Mouse (Mus musculus) embryonic facial prominence, embryonic 10.5 days (tissue): Measurements from ENCODE around the gene Gpr174. TPM values are rescaled to one million over a fixed set of nuclear protein-coding genes. Genes with fewer than 3 reads are reported as not detected.
"Not testable (repeated sequence)": the region's sequence is repeated elsewhere in the genome, so short reads cannot be mapped to it uniquely, and the experiment has no call there.

Experiments
- DNase-seq: peaks from one replicate; pipeline ENCODE4 v3.0.0-alpha.2; 2017; ENCODE audit warnings: low spot score
- H3K27ac ChIP-seq: fragments of 300-500 bp; sonication (generic); replicated peaks from 2 replicates; pipeline ENCODE4 v1.5.1; 2016; ENCODE audit warnings: mild to moderate bottlenecking
- H3K27me3 ChIP-seq: fragments of 300-500 bp; sonication (generic); replicated peaks from 2 replicates; pipeline ENCODE4 v1.6.1; 2016; ENCODE audit warnings: low read depth, mild to moderate bottlenecking; ENCODE audit not compliant: poor library complexity, severe bottlenecking
- H3K36me3 ChIP-seq: fragments of 300-500 bp; sonication (generic); replicated peaks from 2 replicates; pipeline ENCODE4 v1.6.1; 2016; ENCODE audit warnings: mild to moderate bottlenecking, moderate library complexity
- H3K4me1 ChIP-seq: fragments of 300-500 bp; sonication (generic); 2 replicates; pipeline ENCODE4 v1.6.1; 2016
- H3K4me3 ChIP-seq: fragments of 300-500 bp; sonication (generic); 2 replicates; pipeline ENCODE4 v1.5.1; 2016; ENCODE audit warnings: mild to moderate bottlenecking, moderate library complexity
- H3K9me3 ChIP-seq: fragments of 300-500 bp; sonication (generic); 2 replicates; pipeline ENCODE4 v1.6.1; 2016; ENCODE audit warnings: mild to moderate bottlenecking
- WGBS: fragments of 180-500 bp; shearing (Covaris S2); methylation state at CpG from one replicate; pipeline ENCODE4 v1.1.7; 2016; 5-methylcytosine and 5-hydroxymethylcytosine counted together
- polyA plus RNA-seq: library from polyadenylated mRNA; unstranded; fragments of >200 nt; fragmentation: Nextera tagmentation; extraction: Ambion mirVana; gene quantifications from 2 replicates; pipeline ENCODE4 v1.2.1, GENCODE M21; 2016

Gpr174 gene
- not detected in 2 replicates for polyA plus RNA-seq

DNA sequence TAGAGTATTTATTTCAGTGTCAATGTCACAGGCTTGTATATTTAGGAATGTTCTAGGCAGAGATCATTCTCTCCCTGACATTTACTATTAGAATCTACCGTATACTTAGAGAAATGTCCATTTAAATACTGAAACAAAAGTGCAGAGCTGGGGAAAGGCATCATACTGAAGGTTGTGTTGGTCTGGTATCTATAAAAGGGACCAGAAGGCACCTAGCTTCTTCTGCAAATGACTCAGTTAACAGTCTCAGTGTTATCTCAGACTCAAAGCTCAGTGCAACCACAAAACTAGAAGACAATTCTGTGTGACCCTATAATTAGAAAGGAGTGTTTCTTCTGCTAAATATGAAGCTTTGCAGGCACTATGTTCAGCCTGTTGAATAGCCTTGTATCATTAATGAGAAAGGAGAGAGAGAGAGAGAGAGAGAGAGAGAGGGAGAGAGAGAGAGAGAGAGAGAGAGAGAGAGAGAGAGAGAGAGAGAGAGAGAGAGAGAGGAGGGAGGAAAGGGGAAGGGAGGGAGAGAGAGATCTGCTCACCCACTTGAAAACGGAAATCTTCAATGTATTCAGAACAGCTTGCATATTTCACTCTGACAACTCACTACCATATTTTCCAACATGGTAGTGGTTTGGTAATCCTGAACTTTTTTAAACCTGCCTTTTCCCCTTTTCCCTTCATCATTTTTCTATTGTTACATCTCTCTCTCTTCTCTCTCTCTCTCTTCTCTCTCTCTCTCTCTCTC is at the start of gene Gpr174:
Gpr174 (plus strand) TSS at position 393 of the 742 bp plus-strand sequence.
- no peak within 1 kb of the TSS for H3K4me3 ChIP-seq
- H3K27me3 ChIP-seq = peaks cover 21% of the 10 kb centered on the region; the same call in 1 of the 2 replicates
- no peak for DNase-seq
- H3K4me1 ChIP-seq = no peaks in the 10 kb centered on the region
- 62% methylated on average over 2 of the region's 2 CpGs for WGBS
- no peaks in the 10 kb centered on the region for H3K36me3 ChIP-seq
- no peaks in the 10 kb centered on the region for H3K9me3 ChIP-seq
- H3K27ac ChIP-seq = no peak within 1 kb of the TSS

- Histone ChIP-seq H3K4me1 (no peaks in the 10 kb centered on the region), H3K27me3 (peaks cover 15% of the 10 kb centered on the region; the same call in 1 of the 2 replicates), H3K4me3 (no peak overlapping the region), H3K36me3 (no peaks in the 10 kb centered on the region), H3K9me3 (no peaks in the 10 kb centered on the region), H3K27ac (no peak overlapping the region)
- 81% methylated on average over 2 of the region's 2 CpGs for WGBS
- DNase-seq = no peak
Observed at GRCm38 (mm10) chrX:107217577-107218090, 38.0 kb upstream of the Gpr174 start.

DNA sequence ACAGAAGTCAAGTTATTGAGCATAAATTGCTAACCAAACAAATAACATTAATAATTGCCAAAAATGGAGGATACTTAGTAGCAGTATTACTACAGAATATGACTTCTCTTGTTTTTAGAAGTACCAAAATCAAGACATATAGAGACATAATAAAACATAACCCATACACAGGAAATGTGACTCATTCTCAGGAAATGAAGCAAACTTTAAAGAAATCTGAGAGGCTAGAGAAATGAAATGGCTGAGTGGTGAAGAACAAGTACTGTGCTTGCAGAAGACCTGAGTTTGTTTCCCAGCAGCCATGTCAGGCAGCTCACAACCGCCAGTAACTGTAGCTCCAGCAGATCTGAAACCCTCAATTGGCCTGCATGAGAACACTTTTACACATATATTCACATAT is 30.8 kb upstream of the Gpr174 start:
- DNase-seq = no peak
- 64% methylated on average over 1 of the region's 1 CpGs for WGBS
- no peak overlapping the region for H3K27ac ChIP-seq
- no peaks in the 10 kb centered on the region for H3K36me3 ChIP-seq
- H3K9me3 ChIP-seq = no peaks in the 10 kb centered on the region
- no peak overlapping the region for H3K4me3 ChIP-seq
- H3K4me1 ChIP-seq = no peaks in the 10 kb centered on the region
- 0 out of 2 replicates have a peak, but pooled peaks cover 10% of the 10 kb centered on the region for H3K27me3 ChIP-seq

GRCm38 (mm10) chrX:107231214-107231613 is 24.5 kb upstream of the Gpr174 start:
- Histone ChIP-seq H3K4me3 (no peak overlapping the region), H3K36me3 (no peaks in the 10 kb centered on the region), H3K27ac (no peak overlapping the region), H3K27me3 (no peaks in the 10 kb centered on the region), H3K4me1 (no peaks in the 10 kb centered on the region), H3K9me3 (no peaks in the 10 kb centered on the region)
- WGBS = 39% methylated on average over 1 of the region's 1 CpGs
- no peak for DNase-seq

DNA sequence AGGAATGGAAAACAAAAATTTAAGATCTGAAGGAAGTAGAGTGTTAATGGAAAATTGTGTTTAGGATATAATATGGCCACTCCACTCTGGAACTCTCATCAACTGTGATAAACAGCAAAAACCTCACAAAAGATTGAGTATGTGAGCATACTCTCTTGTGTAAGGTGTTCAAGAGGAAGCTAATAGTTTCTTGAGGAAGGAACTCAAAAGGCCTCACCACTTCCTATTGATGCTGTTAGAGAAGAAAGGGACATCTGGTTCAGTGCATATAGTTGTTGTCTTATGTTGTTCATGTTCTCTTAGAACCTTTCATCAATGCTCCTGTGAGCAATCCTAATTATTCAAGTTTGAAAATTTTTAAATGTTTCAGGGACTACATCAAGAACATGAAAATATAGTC is 21.0 kb upstream of the Gpr174 start:
- H3K36me3 ChIP-seq = no peaks in the 10 kb centered on the region
- no peak overlapping the region for H3K4me3 ChIP-seq
- H3K4me1 ChIP-seq = no peaks in the 10 kb centered on the region
- H3K9me3 ChIP-seq = no peaks in the 10 kb centered on the region
- H3K27me3 ChIP-seq = no peaks in the 10 kb centered on the region
- DNase-seq = no peak
- H3K27ac ChIP-seq = no peak overlapping the region

DNA sequence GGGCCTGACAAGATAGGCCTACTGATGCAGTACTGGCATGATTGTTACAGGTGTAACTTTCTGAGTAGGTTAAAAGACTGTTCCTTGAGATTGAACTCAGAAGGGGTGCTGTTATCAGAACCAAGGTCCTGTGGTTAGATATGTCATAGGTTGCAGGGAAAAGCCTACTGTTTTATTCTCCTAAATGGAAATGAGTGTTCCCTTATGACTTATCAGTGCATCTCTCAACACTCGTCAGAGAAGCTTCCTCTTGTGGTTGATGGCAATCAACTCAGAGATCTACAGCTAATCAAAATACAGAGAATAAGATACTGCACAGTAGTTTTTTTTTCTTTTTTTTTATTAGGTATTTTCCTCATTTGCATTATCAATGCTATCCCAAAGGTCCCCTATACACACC is 19.2 kb upstream of the Gpr174 start:
- WGBS = 85% methylated on average over 1 of the region's 1 CpGs
- Histone ChIP-seq H3K27me3 (no peaks in the 10 kb centered on the region), H3K4me1 (no peaks in the 10 kb centered on the region), H3K9me3 (no peaks in the 10 kb centered on the region), H3K4me3 (no peak overlapping the region), H3K36me3 (no peaks in the 10 kb centered on the region), H3K27ac (no peak overlapping the region)
- DNase-seq = no peak

DNA sequence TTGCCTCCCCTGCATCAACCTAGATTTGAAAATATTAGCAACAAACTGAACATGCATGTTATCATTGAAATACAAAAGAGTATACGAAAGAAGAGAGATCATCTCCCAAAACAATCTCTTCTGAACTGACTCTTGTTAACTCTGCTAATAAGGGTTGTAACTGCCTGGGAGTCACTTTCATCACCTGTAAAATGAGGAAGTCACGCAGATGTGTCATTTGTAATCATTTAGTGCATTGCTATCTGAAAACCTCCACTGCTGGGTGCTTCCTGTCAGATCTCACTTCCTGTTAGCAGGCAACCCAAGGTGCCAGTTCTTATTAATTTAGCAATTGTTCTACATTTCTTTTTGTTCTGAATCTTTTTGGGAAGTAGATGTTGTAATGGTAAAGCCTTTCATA is 5.3 kb upstream of the Gpr174 start:
- peaks cover 8% of the 10 kb centered on the region; the same call in 1 of the 2 replicates for H3K27me3 ChIP-seq
- no peak overlapping the region for H3K27ac ChIP-seq
- no peak for DNase-seq
- H3K9me3 ChIP-seq = no peaks in the 10 kb centered on the region
- 84% methylated on average over 2 of the region's 2 CpGs for WGBS
- no peaks in the 10 kb centered on the region for H3K4me1 ChIP-seq
- H3K36me3 ChIP-seq = no peaks in the 10 kb centered on the region
- no peak overlapping the region for H3K4me3 ChIP-seq

- DNase-seq = no peak
- Histone ChIP-seq H3K27me3 (peaks cover 12% of the 10 kb centered on the region; the same call in 1 of the 2 replicates), H3K36me3 (no peaks in the 10 kb centered on the region), H3K9me3 (no peaks in the 10 kb centered on the region), H3K27ac (no peak overlapping the region), H3K4me3 (no peak overlapping the region), H3K4me1 (no peaks in the 10 kb centered on the region)
- WGBS = 40% methylated on average over 1 of the region's 1 CpGs
Observed at GRCm38 (mm10) chrX:107264619-107265018, 8.9 kb downstream of the Gpr174 start.

GRCm38 (mm10) chrX:107277606-107278005 is 21.9 kb downstream of the Gpr174 start:
- Histone ChIP-seq H3K27ac (no peak overlapping the region), H3K4me1 (no peaks in the 10 kb centered on the region), H3K36me3 (no peaks in the 10 kb centered on the region), H3K4me3 (no peak overlapping the region), H3K27me3 (no peaks in the 10 kb centered on the region; the same call in 1 of the 2 replicates), H3K9me3 (no peaks in the 10 kb centered on the region)
- no peak for DNase-seq
- WGBS = 75% methylated on average over 2 of the region's 2 CpGs

GRCm38 (mm10) chrX:107284211-107284610 is 28.5 kb downstream of the Gpr174 start:
- Histone ChIP-seq H3K27me3 (peaks cover 9% of the 10 kb centered on the region; the same call in 1 of the 2 replicates), H3K27ac (no peak overlapping the region), H3K9me3 (no peaks in the 10 kb centered on the region), H3K36me3 (no peaks in the 10 kb centered on the region), H3K4me3 (no peak overlapping the region), H3K4me1 (no peaks in the 10 kb centered on the region)
- DNase-seq = no peak
- WGBS = 69% methylated on average over 4 of the region's 4 CpGs

GRCm38 (mm10) chrX:107297861-107298260 is 42.2 kb downstream of the Gpr174 start:
- H3K9me3 ChIP-seq, H3K4me1 ChIP-seq, H3K27me3 ChIP-seq, H3K27ac ChIP-seq, H3K4me3 ChIP-seq, DNase-seq, H3K36me3 ChIP-seq: not testable (repeated sequence)
- 87% methylated on average over 6 of the region's 6 CpGs for WGBS

DNA sequence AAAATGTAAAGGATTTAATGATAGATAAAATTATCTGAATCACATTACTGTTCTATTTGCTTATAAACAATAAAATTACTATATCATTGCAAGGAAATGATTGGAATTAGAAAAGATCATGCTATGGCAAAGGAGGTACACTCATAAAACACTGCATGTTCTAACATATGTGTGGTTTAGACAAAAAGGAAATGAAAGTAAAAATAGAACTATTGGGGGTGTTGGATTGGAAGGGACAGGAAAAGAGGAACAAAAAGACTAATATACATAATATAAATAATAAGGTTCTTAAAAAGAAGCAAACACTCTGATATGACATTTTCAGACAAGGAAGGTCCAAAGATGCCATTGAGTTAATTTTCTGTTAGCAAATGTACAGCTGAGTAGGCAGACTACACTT is 43.1 kb downstream of the Gpr174 start:
- Histone ChIP-seq H3K4me3 (no peak overlapping the region), H3K4me1 (no peaks in the 10 kb centered on the region), H3K36me3 (no peaks in the 10 kb centered on the region), H3K9me3 (no peaks in the 10 kb centered on the region), H3K27me3 (no peaks in the 10 kb centered on the region), H3K27ac (no peak overlapping the region)
- DNase-seq = no peak

GRCm38 (mm10) chrX:107306492-107306891 is 50.8 kb downstream of the Gpr174 start:
- no peaks in the 10 kb centered on the region for H3K36me3 ChIP-seq
- H3K27me3 ChIP-seq = no peaks in the 10 kb centered on the region; the same call in 1 of the 2 replicates
- H3K9me3 ChIP-seq = no peaks in the 10 kb centered on the region
- H3K4me1 ChIP-seq = no peaks in the 10 kb centered on the region
- no peak for DNase-seq
- no peak overlapping the region for H3K4me3 ChIP-seq
- H3K27ac ChIP-seq = no peak overlapping the region
